20 mouse cellular contexts compared by ENCODE assay signal in the genomic region with DNA sequence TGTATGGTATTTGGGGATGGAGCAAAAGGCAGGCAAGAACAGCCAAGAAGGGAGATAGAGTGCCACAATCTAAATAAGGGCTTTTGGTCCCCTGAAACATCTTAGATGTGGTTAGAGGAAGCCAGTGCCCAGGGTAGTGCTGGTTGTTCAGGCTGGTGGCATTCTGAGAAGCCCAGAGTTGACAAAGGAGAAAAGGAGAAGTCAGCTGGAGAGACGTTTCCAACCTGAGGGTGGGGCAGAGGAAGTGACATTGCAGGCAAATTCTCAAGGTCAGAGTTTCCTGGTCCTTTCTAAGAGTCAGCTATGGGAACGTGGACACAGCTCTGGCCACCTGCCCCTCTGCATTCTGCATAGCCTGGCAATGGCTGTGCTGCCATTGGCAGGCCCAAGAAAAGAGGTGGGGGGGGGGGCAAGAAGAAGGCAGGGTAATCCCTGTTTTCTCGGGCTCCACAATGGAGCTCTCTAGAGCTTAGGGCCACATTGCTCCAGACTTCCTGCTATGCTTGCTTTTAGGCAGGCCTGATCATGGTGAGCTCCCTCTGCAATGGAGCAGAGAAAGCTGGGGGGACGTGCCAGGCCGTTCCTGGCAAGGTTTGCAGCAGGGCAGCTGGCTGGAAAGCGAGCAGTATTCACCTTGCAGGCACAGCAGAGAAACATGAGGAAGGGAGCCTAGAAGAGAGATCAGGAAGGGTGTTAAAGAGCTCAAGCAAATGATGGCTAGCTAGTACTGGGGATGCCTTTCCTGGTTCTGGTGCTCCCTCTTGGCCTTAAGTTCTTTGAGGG. TPM values are rescaled to one million over a fixed set of nuclear protein-coding genes. Genes with fewer than 3 reads are reported as not detected.
"Had no signal": no experiment of that assay in that cellular context is flagged by ENCODE, and none has a peak within 500 bp of the region (broad histone marks: within the 10 kb centered on the region; RNA-seq: fewer than 3 reads in every experiment).

No protein-coding gene starts in this region.

- ATAC-seq: lung, postnatal 0 days had no signal

- DNase-seq: kidney, adult 8-10 months; lung, adult 2 months; lung, postnatal 4 days; midbrain, embryonic 14.5 days; right cerebral cortex, postnatal 4 days; spleen, adult 18-20 months; thymus, adult 2 months; thymus, postnatal 25 days had no signal

- H3K4me1 ChIP-seq: limb, embryonic 10.5 days; liver, embryonic 15.5 days; stomach, embryonic 15.5 days had no signal

- H3K36me3 ChIP-seq: limb, embryonic 10.5 days; liver, embryonic 15.5 days; stomach, embryonic 15.5 days had no signal

- H3K27ac ChIP-seq: kidney, postnatal 0 days; limb, embryonic 10.5 days; liver, embryonic 15.5 days; neural tube, embryonic 12.5 days; stomach, embryonic 15.5 days had no signal

- H3K4me3 ChIP-seq: limb, embryonic 10.5 days; liver, embryonic 15.5 days; neural tube, embryonic 12.5 days; stomach, embryonic 15.5 days had no signal

RNA-seq across cellular contexts. Expression of gene Pax2, which starts 14.6 kb away (rescaled TPM):
- total RNA-seq: left cerebral cortex, postnatal 10 days; monocyte, adult 5-6 weeks; neutrophil, adult 5-6 weeks had no signal
- polyA plus RNA-seq: large intestine, adult 2 months; liver, embryonic 11.5 days; liver, embryonic 15.5 days; lung, adult 2 months; lung, postnatal 0 days; stomach, embryonic 15.5 days; urinary bladder, adult 2 months had no signal
